Mouse (Mus musculus) layer of hippocampus, postnatal 10 days (tissue): ENCODE results near the gene Dmrt3. TPM values are rescaled to one million over a fixed set of nuclear protein-coding genes. Genes with fewer than 3 reads are reported as not detected.

ENCODE experiments used
- total RNA-seq, 2 experiments: library from RNA; stranded (reverse); gene quantifications; 2 replicates each; pipeline ENCODE4 v1.2.3; 2021

The Dmrt3 gene
- total RNA-seq, 2 experiments from 2014 or later, result 1.7 to 2.2 TPM

Other genes with a start within 250 kb of the Dmrt3 start
- not detected for gene Dmrt1, start 104.7 kb upstream of the Dmrt3 start, total RNA-seq
- 1 to 10 TPM; 1.8 to 3.2 TPM for gene Dmrt2, start 62.1 kb downstream of the Dmrt3 start, total RNA-seq